Mouse (Mus musculus) megakaryocyte, embryonic 14.5 days (primary cell): Measurements from ENCODE around the gene Slc5a2. TPM values are rescaled to one million over a fixed set of nuclear protein-coding genes. Genes with fewer than 3 reads are reported as not detected.

Source experiments
- H3K27me3 ChIP-seq: replicated peaks from 2 replicates; pipeline ENCODE3; 2012; ENCODE audit warnings: inconsistent platforms
- H3K36me3 ChIP-seq: replicated peaks from 2 replicates; pipeline ENCODE3; 2012; ENCODE audit warnings: low read length, inconsistent platforms, mixed read lengths
- H3K4me1 ChIP-seq: 2 replicates; pipeline ENCODE4 v1.6.1; 2012; ENCODE audit warnings: inconsistent platforms
- H3K4me3 ChIP-seq: replicated peaks from 2 replicates; pipeline ENCODE3; 2012; ENCODE audit warnings: moderate library complexity, mild to moderate bottlenecking, inconsistent platforms
- H3K9me3 ChIP-seq: 2 replicates; pipeline ENCODE4 v1.6.1; 2012; ENCODE audit warnings: inconsistent platforms
- FLI1 ChIP-seq: IDR thresholded peaks from 2 replicates; pipeline ENCODE4 v1.6.1; 2012; ENCODE audit warnings: low read length, inconsistent platforms, mixed read lengths
- GATA1 ChIP-seq: IDR thresholded peaks from 3 replicates; pipeline ENCODE4 v1.6.1; 2012; ENCODE audit warnings: mixed read lengths, low read length, inconsistent platforms, borderline replicate concordance
- polyA plus RNA-seq: library from polyadenylated mRNA; stranded (reverse); fragments of >175 nt; gene quantifications from 2 replicates; pipeline ENCODE4 v1.2.3, GENCODE M21; 2012; ENCODE audit warnings: low replicate concordance; ENCODE audit not compliant: insufficient read depth

The Slc5a2 gene
- polyA plus RNA-seq, 1 experiment = not detected

DNA sequence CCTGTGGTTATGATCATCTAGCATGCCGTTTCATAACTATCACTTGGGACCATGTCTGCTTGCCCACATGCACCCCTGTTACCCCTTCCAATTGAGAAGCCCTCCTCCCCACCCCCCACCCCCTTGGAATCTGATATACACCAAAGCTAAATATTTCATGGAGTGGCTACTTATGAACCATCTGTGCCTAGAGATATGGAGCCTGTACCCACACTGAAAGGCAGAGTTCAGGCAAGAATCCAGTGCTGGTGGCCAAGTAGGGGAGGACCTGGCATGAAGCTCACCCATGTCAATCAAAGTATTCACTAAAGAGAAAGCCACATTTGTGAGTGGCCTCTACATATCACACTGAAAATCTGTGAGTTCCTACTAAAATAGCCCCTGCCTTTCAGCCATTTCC lies 44.3 kb downstream of the Slc5a2 start:
- H3K4me1 ChIP-seq = peaks cover 46% of the 10 kb centered on the region
- peaks cover 29% of the 10 kb centered on the region for H3K27me3 ChIP-seq
- no peaks in the 10 kb centered on the region for H3K36me3 ChIP-seq
- TF ChIP-seq FLI1 (no peak), GATA1 (no peak)
- H3K9me3 ChIP-seq = no peaks in the 10 kb centered on the region
- no peak overlapping the region for H3K4me3 ChIP-seq

DNA sequence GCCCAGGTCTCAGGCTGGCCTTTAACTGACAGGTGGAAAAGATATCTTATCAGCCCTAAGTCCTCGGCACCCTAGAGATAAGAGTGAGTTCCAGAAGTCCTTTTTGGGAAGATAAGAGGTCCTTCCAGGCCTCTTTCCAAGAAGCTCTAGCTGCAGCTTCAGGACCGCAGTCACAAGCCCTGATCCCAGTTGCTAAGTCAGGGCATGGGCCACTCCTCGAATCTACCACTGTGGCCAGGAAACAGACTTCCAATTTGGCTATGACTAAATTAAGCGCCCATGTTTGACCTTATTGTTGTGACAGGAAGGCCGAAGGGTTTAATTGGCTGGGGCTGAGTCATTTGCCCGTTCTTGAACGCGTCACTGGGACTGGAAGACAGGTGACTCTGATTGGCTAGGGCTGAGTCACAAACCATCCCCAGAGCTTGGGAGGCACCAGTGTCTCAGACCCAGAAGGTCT lies 44.8 kb downstream of the Slc5a2 start:
- Histone ChIP-seq H3K9me3 (no peaks in the 10 kb centered on the region), H3K27me3 (peaks cover 32% of the 10 kb centered on the region), H3K36me3 (no peaks in the 10 kb centered on the region), H3K4me3 (no peak overlapping the region), H3K4me1 (peaks cover 46% of the 10 kb centered on the region)
- TF ChIP-seq FLI1 = no peak
- TF ChIP-seq GATA1 = no peak

DNA sequence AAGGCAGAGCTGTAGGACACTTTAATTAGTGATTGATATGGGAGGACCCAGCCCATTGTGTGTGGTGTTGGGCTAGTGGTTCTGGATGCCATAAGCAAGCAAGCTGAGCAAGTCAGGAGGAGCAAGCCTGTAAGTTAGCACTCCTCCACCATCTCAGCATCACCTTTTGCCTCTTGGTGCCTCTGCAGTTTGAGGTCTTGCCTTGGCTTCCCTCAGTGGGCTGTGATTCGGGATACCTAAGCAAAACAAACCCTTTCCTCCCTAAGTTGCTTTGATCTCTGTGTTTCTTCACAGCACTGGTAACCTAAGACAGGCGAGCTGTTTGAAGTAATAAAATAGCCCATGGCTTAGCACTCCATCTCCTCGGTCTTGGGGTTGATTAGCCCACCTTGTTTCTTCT lies 45.8 kb downstream of the Slc5a2 start:
- no peaks in the 10 kb centered on the region for H3K36me3 ChIP-seq
- peaks cover 46% of the 10 kb centered on the region for H3K4me1 ChIP-seq
- no peak overlapping the region for H3K4me3 ChIP-seq
- no peak for TF ChIP-seq GATA1
- no peak for TF ChIP-seq FLI1
- H3K9me3 ChIP-seq = no peaks in the 10 kb centered on the region
- peaks cover 34% of the 10 kb centered on the region for H3K27me3 ChIP-seq

DNA sequence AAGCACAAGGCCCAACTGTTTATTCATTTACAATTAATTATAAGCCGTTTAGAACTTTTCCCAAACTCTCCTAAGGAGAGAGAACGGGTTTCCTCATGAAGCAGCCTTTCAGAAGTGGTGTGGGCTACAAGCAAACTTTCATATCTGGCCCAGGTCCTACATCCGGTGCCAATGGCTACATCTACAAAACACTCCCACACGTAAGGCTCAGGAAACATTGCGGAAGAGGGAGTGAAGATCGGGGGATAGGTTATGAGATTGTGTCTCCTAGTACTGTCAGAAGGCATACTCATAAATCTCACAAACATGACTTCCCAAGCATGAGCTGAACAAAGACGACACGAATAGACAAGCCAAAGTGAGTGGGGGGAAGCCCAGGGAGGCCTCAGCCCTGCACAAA lies 46.4 kb downstream of the Slc5a2 start:
- TF ChIP-seq FLI1 (no peak), GATA1 (no peak)
- Histone ChIP-seq H3K4me1 (peaks cover 46% of the 10 kb centered on the region), H3K4me3 (no peak overlapping the region), H3K27me3 (peaks cover 36% of the 10 kb centered on the region), H3K36me3 (no peaks in the 10 kb centered on the region), H3K9me3 (no peaks in the 10 kb centered on the region)

DNA sequence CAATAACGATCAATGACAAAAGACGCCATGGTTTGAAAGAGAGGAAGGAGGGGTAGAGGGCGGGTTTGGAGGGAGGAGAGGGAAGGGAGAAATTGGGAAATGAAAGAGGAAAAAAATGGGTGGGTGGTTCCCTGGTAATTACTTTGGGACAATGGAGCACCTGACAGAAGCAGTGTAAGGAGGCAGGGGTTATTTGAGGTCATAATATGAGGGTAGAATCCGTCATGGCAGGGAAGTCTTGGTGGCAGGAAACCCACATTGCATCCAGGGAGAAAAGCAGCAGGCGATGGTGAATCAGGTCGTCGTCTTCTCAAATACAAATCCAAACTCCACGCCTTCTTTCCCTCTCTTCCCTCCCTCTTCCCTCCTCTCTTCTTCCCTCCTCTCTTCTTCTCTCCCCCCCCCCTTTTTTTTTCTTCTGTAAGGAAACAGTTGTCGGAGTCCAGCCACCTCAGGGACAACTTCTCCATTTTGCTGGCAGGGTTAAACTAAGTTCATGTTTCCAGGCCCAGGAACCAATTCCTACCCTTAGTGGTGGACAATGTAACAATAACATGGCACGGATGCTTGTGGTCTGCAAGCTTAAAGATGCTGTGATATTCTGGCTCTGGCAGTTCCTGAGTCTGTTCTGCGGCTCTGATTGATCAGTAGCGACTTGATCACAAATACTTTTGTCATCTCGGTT lies 47.1 kb downstream of the Slc5a2 start:
- Histone ChIP-seq H3K36me3 (no peaks in the 10 kb centered on the region), H3K4me3 (no peak overlapping the region), H3K4me1 (peaks cover 46% of the 10 kb centered on the region), H3K27me3 (peaks cover 40% of the 10 kb centered on the region), H3K9me3 (no peaks in the 10 kb centered on the region)
- TF ChIP-seq GATA1 = no peak
- TF ChIP-seq FLI1 = no peak

DNA sequence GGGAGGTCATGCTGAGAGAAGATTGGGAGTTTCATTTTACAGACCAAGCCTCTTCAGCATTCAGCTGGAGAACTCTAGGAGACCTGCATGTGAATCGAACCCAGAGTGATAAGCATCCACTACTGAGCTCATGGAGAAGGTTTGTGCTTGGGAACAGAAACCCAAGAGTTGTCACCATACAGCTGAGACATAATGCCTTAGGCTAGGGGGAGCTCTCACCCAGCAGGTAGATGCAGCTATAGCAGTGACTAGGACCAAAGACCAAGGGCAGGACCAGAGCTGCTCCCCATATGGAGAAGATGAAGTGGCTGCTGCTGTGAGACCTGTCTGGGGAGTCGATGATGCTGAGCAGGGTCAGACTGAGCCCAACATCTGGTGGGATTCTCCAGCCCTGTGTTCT lies 48.1 kb downstream of the Slc5a2 start:
- Histone ChIP-seq H3K4me3 (no peak overlapping the region), H3K9me3 (no peaks in the 10 kb centered on the region), H3K36me3 (no peaks in the 10 kb centered on the region), H3K4me1 (peaks cover 36% of the 10 kb centered on the region), H3K27me3 (peaks cover 46% of the 10 kb centered on the region)
- TF ChIP-seq GATA1 (no peak), FLI1 (no peak)

DNA sequence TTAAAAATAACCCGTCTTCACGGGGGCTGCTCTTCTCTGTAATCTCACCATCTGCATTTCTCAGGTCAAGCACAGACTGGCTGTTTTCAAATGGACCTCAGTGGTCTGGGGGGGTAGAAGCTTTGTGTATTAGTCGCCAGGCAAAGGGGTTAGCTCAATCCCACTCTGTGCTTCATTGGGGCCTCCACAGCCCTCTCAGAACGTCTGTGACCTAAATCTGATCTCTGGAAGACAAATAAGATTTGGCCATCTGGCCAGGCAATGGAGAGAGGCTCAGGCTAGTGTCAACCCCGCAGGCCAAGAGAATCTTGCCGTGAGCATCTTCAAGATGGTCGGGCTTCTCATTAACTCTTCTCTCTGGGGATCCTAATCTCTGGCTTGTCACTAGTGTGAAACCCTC lies 49.0 kb downstream of the Slc5a2 start:
- TF ChIP-seq GATA1 = no peak
- no peak for TF ChIP-seq FLI1
- Histone ChIP-seq H3K9me3 (no peaks in the 10 kb centered on the region), H3K36me3 (no peaks in the 10 kb centered on the region), H3K4me1 (peaks cover 44% of the 10 kb centered on the region), H3K4me3 (no peak overlapping the region), H3K27me3 (peaks cover 52% of the 10 kb centered on the region)

DNA sequence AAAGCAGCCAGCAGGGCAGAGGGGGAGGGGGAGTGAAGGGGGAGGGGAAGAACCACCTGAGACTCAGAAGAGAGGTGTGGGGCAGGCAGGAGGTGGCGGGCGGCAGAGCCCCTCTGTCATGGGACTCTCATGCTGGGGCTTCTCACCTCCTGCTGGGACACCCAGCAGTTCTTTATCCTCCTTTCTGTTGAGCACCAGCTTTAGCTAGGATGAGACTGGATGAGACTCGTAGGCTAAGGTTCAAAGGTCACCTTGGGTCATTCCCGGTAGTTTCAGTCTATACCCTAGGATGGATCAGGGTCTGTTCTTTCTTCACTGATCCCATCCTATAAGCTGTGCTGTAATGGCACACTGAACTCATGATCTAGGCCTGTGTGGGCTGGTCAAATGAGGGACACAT lies 51.6 kb downstream of the Slc5a2 start:
- Histone ChIP-seq H3K4me1 (peaks cover 43% of the 10 kb centered on the region), H3K36me3 (no peaks in the 10 kb centered on the region), H3K4me3 (no peak overlapping the region), H3K27me3 (peaks cover 41% of the 10 kb centered on the region), H3K9me3 (no peaks in the 10 kb centered on the region)
- TF ChIP-seq FLI1 = no peak
- TF ChIP-seq GATA1 = no peak

DNA sequence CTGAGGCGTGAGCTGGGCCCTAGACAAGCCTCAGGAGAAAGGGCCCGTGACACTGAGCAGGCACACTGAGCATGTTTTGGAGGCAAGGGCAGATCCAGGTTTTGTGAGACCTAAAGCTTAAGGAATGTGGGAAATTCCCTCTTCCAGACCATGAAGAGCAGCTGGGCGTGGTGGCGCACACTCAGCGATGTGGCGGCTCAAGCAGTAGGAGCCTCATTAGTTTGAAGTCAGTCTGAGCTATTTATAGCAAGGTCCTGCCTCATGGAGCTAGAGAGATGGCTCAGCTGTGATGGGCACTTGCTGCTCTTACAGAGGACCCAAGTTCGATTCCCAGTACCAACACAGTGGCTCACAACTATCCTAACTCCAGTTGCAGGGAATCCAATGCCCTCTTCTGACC lies 53.7 kb downstream of the Slc5a2 start:
- TF ChIP-seq GATA1 = no peak
- no peak for TF ChIP-seq FLI1
- H3K4me3 ChIP-seq = no peak overlapping the region
- H3K36me3 ChIP-seq = no peaks in the 10 kb centered on the region
- H3K27me3 ChIP-seq = peaks cover 47% of the 10 kb centered on the region
- H3K9me3 ChIP-seq = no peaks in the 10 kb centered on the region
- H3K4me1 ChIP-seq = peaks cover 29% of the 10 kb centered on the region

DNA sequence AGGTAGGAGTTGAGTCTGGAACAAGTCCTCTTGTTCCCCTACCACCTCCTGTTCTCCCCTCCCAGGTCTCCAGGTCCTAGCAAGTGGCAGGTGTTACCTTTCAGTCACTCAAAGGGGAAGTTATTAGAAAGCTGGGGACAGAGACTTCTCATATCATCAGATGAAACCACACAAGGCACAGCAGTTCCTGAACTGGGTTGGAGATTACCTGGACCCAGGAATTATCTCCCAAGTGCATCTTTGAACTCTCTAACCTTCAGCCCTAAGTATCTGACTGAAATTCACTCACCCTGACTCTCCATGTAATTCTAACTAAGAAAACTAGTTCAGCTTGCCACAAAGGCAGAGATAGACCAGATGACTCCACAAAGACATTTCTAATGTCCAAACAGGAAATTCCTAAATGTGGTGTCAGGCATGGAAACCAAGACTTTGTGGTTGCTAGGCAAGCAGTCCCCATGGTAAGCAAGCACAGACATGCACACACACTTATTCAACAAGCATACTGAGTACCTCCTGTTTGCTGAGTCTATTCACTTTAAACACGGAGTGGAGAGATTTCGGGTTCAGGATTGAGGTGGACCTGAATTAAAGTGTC lies 54.9 kb downstream of the Slc5a2 start:
- TF ChIP-seq GATA1 (no peak), FLI1 (no peak)
- H3K36me3 ChIP-seq = no peaks in the 10 kb centered on the region
- peaks cover 34% of the 10 kb centered on the region for H3K4me1 ChIP-seq

DNA sequence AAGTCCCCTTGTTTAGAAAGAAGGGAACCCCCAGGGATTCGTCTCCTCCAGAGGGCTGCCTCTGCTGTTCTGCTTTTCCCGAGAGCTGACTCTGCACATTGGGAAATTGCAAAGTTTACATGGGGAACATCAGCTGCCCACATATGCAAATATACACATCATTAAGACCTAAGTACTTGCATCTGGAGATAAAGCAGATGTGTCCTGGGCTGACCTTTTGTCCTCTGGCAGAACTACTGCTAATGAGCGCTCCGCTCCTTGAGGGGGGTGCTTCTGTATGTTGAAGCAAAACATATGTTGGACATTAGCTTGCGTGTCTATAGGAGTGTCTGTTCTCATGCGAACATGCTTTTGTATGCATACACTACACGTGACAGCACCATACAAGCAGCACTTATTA lies 55.8 kb downstream of the Slc5a2 start:
- peaks cover 34% of the 10 kb centered on the region for H3K4me1 ChIP-seq
- H3K9me3 ChIP-seq = no peaks in the 10 kb centered on the region
- H3K4me3 ChIP-seq = no peak overlapping the region
- TF ChIP-seq GATA1 = no peak
- TF ChIP-seq FLI1 = no peak
- H3K36me3 ChIP-seq = no peaks in the 10 kb centered on the region
- peaks cover 48% of the 10 kb centered on the region for H3K27me3 ChIP-seq

More for the DNA sequence above, 54.9 kb downstream of the Slc5a2 start:
- Histone ChIP-seq H3K4me3 (no peak overlapping the region), H3K9me3 (no peaks in the 10 kb centered on the region), H3K27me3 (peaks cover 44% of the 10 kb centered on the region)

Other genes with a start within 250 kb of the Slc5a2 start
- 0.69 and 6.0 TPM in 2 replicates for gene Itgam, start 203.0 kb upstream of the Slc5a2 start, polyA plus RNA-seq
- not detected in 2 replicates for gene Gm49368, start 203.0 kb upstream of the Slc5a2 start, polyA plus RNA-seq
- gene Itgax, start 136.1 kb upstream of the Slc5a2 start, polyA plus RNA-seq = not detected in 2 replicates
- gene Itgad, start 111.3 kb upstream of the Slc5a2 start, polyA plus RNA-seq = 0.26 TPM in 1 of 2 replicates, not detected in the other
- gene Cox6a2, start 59.3 kb upstream of the Slc5a2 start, polyA plus RNA-seq = 7.2 TPM in 1 of 2 replicates, not detected in the other
- gene Armc5, start 28.3 kb upstream of the Slc5a2 start, polyA plus RNA-seq = 23.8 and 36.6 TPM in 2 replicates
- 0.97 and 1.2 TPM in 2 replicates for gene 9130023H24Rik, start 27.6 kb upstream of the Slc5a2 start, polyA plus RNA-seq
- gene Tgfb1i1, start 18.8 kb upstream of the Slc5a2 start, polyA plus RNA-seq = 12.9 TPM in 2 replicates
- 17.4 and 21.3 TPM in 2 replicates for gene BC017158, start 32.5 kb downstream of the Slc5a2 start, polyA plus RNA-seq
- gene Rgs10, start 153.1 kb downstream of the Slc5a2 start, polyA plus RNA-seq = 650 and 1,157 TPM in 2 replicates
- 63.5 and 82.1 TPM in 2 replicates for gene Tial1, start 196.1 kb downstream of the Slc5a2 start, polyA plus RNA-seq